Mouse (Mus musculus): ENCODE results near the gene Gm33543.

Gene Gm33543

DNA sequence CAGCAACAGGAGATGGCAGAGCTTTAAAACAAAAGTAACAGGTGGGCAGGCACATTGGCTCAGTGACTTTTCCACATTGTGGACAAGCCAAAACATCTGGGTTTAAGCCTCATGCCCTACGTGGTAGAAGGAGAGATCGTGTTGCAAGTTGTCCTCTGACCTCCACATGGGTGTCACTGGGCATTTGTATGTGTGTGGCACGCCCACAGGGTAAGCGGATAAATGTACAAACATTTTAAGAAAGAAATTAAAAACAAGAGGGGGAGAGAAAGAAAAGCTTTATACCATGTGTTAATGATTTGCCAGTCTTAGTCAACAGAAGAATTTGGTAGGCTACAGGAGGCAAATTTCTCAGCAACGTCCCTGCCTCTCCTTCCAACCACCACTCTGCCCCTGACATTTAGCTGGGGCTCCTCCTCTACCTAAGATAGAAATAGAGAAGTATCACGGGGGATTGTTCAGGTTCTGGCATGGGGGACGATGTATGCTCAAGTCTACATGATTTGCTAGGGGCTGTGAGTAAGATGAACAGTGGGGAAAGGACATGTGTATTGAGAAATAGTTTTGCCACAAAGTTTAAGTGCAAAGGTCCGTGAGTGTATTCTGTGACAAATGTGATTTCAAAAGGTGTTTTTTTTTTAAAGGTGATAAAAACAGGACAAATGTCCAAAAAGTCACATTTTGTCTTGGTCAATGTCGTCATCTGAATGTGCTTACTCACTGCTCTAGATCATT is 6.0 kb downstream of the Gm33543 start:
- no peak for DNase-seq (ENCODE audit: low spot score)

DNA sequence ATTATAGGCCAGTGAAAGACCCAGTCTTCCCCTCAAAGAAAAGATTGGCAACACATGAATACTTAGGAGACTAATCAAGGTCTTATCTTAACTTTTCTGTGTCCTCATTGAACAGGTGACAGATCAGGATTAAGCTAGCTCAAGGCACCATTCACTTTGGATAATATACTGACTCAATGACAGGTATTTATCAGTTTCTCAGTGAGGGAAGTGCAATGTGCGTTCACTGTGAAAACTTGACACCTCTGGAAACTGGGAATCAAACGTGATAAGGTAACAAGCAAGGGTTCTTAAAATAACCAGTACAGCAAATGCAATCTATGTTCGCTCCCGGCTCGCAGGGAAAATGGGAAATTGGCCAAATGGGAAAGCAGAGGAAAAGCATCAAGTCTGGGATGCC is 11.8 kb downstream of the Gm33543 start:
- DNase-seq (ENCODE audit: low spot score), result no peak

DNA sequence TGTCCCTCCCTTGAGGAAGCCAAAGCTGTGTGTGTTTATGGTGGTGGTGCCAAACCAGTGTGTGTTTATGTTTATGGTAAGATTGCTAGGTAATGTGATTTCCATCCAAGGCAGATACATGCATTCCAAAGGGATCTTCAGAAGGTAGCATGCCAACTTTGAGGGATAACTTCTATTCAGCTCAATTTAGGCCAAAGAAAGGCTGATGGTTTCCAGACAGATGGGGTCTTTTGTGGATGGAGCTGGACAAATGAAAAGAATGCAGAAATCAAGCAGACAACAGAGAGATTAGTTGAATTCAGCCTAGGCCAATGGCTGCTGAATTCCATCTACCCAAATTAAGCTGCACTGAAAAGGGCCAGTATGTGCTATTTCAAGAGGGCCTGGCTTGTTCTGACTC is 13.3 kb downstream of the Gm33543 start:
- no peak for DNase-seq (ENCODE audit: low spot score)

DNA sequence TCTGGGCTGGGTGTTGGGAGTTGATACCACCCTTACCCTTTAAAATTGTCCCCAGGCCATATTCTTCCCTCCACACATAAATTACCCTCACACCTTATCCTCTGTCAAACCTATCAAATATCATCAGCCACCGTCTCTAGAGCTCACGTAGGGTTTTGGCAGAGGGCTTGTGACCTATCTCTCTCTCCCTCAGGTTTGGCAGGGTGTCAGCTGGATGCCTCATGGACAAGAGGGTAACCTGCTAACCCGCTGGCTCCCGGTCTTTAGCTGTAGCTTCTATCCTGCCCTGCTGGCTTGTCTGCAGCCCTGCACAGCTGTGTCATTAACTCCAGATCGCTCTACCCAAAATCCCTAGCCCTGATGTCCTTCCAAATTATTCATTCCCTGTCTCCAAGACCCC is 14.4 kb downstream of the Gm33543 start:
- no peak for DNase-seq (ENCODE audit: low spot score)

DNA sequence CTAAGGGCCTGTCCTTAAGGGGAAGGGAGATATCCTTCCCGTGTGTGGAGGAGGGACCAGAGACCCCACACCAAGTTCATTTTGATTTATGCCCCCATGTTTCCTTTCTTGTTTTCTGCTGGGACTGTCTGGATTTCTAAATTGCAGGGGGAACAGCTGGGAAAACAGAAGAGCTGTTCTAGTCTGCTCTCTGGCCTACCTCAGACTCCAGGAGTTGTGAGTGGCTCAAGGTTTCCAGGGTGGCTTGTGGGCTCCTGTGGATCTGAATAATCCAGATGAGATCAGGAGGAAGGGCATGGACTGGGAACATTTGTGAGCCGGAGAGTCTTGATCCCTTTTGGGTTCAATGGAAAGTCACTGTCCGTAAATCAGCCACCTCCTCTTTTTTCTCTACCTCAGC is 17.1 kb downstream of the Gm33543 start:
- DNase-seq (ENCODE audit: low spot score), result no peak

DNA sequence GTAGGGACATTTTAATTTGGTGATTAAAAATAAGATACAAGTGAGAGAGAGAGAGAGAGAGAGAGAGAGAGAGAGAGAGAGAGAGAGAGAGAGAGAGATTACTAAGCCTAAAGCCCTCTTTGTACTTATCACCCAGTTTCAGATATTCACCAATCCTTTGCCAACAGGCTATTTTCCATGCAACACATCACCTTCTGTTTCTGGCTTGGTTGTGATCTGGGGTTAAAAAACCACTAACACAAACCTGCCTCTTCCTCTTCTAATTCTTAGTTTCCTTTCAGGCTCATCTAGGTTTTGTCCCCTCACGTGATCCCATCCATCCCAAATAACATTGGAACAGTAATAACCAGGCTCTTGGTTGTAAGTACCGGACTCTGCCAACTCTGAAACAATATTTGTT is 24.2 kb downstream of the Gm33543 start:
- DNase-seq (ENCODE audit: low spot score), result no peak

DNA sequence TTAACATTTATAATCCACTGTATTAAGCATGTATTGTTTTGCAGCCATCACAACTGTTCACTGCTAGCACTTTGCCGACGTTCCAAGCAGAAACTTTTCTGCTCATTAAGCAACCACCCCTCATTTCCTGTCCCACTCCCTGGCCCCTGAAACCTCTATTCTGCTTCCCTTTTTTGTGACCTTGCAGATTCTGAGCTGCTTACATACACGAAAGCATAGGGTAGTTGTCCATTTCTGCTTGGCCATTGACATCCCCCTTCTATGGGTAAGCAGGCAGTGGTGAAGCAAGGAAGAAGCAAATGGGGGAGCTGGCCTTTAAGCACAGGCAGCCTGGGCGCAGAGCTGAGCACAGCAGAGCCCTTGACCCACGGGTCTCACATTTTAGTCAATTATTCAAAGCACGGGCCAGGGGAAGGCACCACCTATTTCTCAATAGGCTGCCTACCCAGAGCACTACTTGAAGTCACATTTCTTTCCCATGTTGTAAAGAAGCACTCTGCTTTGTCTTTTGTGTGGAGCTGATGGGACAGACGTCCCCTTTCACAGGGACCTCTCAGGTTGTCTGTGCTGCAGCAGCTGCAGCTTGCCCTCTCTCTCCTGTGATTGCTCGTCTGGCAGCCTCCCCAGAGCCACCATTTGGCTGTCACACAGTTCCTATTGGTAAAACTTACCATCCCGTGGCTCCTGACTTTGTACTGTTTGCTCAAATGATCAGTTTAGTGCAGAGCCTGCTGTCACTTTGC is 25.1 kb downstream of the Gm33543 start:
- DNase-seq (ENCODE audit: low spot score), result no peak

DNA sequence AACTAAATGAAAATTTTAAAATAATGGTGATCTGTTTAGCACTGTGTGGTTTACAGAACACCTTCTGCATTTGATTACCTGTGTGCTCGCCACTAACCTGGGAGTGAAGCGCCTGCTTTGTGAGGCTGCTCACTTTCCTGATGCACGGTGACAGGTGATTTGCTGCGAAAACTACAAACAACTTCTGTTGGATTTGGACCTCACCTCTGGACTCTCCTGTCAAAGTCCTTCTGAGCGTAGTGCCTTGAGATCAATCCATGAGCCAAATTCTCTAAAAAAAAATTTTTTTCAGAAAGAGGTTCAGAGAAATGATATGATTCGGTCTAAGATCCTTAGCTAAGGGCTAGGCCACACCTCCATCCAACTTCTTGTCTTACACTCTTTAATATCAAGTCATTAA is 28.4 kb downstream of the Gm33543 start:
- no peak for DNase-seq (ENCODE audit: low spot score)

DNA sequence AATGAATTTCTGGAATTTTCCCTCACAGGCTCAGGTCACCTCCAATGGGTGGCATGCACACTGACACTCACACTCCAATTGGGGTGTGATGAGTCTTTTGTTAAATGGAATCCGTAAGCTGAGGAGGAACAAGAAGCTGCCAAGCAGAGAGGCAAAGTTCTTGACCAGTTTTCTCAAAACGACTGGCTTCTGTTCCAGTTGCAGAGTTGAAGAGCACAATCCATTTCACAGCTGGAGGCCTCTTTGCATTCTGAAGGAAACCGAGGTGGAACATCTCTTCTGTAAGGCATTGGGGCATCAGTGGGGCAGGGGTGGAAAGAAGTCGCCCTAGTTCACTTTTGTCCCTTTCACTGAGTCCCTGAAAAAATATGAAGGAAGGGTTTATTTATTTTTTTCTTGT is 30.9 kb downstream of the Gm33543 start:
- no peak for DNase-seq (ENCODE audit: low spot score)

DNA sequence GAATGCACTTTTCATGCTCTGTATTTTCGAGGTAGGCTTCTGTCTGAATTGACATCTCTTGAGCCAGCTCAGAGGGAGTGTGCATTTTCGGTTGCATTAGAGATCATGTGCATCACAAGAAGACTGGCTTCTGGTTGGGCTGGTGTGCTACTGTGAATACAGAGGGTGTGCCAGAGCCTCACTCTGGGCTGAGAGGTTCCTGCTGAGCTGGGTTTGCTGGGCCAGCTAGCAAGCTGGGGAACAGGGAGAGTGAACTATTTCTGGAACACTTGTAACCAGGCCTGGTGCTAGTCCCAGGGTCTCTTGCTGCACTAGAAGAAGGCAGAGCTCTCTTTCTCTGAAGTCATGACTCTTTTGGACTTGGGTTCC is 41.3 kb downstream of the Gm33543 start:
- no peak for DNase-seq (ENCODE audit: low spot score)

DNA sequence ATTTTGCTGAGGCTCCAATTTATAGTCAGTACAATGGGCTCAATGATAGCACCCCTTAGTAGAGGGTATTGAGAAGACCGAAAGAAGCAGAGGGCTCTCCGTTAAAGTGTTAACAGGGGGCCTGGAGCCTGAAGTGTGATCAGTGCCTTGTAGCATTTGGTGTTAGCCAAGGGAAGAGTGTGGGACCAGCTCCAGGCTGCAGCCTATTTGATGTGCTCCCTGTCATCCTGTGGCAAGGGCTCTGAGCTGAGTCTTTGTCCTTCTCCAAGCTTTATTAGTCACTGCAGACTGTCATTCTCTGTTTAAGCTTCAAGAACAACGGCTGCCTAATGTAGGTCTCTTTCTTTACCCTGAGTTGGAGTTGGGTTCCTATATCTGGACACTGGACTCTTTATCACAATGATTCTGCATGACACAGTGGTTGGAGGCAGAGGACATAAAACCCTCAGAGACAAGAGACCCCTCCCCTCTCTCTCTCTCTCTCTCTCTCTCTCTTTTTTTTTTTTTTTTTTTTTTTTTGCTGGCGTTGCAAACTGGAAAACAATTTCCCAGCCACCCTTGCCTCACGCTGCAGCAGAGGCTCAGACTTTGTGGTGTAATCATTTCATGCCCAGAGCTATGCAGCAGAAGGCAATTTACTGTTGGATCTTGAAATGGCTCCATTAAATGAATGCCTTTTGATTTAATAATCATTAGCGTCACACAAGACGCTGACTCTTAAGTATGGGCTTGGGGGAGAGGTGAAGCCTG is 41.9 kb downstream of the Gm33543 start:
- DNase-seq (ENCODE audit: low spot score), result no peak

DNA sequence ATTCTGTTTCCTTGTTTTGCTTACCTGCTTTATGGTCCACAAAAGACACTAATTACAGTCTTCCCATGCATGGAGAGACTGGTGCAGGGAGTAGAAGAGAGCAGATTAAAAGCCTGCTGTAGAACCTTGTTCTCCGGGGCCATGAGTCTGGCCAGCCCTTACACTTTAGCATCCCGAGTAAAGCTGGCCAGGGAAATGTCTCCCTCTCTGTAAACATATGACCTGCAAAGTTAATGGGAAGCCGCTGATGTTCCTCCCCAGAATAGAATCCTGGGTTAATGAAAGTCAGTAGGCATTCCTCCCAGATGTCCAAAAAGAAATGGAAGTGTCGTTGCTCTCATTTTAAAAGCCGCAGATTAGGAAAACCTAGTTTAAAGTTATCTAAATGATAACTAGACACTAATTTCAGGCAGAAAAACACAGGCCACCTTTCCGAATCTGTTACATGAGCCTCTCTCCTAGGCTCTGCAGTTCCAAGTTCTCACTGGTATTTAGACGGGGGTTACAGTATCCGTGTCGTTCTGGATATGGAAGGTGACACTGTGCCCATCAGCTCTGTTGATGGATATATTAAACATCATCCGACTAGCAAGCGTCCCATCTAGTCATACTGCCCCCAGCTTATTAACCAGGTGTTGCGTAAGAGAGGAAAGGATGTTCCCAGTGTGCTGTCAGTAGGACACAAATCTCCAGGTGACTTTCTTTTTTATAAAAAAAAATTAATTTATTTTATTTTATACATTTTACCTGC is 44.9 kb downstream of the Gm33543 start:
- no peak for DNase-seq (ENCODE audit: low spot score)

DNA sequence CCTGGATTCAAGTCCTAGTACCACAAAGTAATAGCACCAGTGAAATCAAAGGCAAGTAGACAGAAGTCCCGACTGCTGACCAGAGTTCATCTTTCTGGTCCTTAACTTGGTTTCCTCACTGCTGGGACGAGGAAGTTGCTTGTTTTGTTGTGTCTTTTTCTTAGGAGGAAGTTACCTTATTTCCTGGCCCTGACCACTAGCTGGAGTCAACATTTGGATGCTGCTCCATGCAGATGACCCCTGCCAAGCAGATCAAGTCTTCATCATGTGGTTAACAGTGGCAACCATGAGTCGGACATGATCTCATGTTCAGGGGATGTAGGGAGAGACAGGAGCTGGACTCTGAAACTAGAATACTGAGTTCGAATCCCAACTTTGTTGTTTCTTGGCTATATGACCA is 47.2 kb downstream of the Gm33543 start:
- no peak for DNase-seq (ENCODE audit: low spot score)

DNA sequence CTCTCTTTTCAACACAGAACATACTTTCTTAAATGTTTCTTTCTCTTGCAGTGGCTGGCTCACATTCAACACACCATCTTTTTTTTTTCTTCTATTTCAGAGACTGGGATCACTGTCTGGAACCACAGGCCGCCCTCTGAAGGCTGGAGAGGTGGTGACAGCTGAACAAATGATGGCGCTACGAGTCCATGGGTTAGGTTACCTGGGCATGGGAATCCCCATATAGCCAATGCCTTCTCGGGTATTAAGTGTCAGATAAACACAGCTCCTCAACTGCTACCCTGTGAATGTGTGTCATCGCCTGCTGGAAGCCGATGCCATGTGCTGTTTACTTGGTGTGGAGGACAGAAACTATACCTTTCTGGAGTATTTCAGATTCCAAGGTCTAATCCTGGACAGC is 48.0 kb downstream of the Gm33543 start:
- no peak for DNase-seq (ENCODE audit: low spot score)

DNA sequence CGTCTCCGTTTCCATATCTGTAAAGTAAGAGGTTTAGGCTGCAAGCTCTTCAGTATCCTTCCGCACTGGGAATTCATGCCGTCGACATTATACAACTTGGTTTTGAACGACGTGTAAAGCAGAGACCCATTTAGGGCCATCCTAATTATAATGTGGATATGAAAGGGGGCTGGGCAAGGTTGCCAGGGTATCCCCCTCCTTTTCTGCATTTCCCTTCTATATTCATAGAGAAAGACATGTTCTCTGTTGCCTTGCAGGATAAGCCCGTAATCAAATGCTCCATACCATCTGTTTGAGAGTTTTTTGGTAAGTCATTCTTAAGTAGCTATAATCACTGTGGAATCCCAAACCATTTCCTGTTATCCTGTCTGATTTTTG is 51.3 kb downstream of the Gm33543 start:
- no peak for DNase-seq (ENCODE audit: low spot score)

DNA sequence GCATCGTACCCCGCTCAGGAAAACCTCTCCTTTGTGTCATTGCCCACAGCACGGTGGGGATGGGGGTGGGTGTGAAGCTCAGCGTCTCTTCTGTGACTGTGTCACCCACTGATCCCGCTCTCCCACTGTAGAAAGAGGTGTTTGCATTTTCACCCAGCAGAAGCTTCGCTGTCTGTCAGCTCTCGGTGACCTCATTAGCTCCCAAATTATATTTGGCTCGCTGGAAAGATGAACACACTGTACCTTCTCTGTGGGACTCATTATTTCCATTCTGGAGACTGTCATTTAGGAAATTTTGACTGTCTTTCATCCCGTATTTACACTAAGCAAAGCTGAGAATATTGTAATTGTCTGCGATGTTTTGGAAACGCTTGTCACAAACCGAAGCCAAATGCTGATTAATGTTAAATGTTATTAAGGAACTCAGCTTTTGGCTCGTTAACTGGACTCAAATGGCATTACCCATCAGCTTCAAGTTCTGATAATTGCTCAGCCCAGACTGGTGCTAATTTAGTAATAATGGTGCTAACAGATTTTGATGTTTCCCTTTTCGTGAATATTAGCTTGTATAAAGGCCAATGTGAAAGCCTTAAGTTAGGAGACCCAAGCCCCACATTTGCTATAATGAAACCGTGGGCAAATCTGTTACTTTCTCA is 51.8 kb downstream of the Gm33543 start:
- peak; percentile 12 for DNase-seq (ENCODE audit: low spot score)

DNA sequence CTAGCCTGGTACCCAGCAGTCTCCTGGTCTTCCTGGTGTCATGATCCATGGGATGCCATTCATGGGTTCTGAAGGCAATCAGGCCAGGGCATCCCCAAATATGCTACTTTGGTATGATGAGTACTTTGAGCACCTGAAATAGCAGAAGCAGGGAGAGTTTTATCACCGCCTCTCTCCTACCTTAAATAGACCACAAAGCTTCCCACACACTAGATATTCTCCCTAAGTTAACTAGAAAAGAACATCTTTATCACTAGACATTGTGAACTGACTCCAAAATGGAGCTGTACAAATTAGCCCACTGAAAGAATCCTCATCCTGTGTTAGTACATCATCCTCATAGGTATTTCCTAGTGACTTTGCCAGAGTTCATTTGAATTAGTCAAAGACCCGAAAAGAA is 55.6 kb downstream of the Gm33543 start:
- DNase-seq (ENCODE audit: low spot score), result no peak

DNA sequence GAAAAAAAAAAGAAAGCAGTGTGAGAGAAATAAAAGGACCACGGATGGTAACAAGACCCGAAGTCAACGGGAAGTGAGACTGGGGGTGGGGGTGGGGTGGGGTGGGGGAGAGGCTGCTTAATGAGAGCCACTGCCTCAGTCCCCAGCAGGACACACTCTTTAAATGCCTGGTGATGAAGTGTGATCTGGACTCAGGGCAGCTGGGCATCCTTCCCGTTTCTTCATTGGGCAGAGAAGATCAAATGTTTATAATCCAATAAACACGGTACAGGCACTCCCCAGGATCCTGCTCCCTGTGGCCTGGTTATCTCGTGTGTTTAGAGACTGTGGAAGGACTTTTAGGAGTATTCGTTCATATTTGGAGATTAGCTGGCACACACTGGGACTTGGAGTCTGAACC is 57.9 kb downstream of the Gm33543 start:
- no peak for DNase-seq (ENCODE audit: low spot score)

DNA sequence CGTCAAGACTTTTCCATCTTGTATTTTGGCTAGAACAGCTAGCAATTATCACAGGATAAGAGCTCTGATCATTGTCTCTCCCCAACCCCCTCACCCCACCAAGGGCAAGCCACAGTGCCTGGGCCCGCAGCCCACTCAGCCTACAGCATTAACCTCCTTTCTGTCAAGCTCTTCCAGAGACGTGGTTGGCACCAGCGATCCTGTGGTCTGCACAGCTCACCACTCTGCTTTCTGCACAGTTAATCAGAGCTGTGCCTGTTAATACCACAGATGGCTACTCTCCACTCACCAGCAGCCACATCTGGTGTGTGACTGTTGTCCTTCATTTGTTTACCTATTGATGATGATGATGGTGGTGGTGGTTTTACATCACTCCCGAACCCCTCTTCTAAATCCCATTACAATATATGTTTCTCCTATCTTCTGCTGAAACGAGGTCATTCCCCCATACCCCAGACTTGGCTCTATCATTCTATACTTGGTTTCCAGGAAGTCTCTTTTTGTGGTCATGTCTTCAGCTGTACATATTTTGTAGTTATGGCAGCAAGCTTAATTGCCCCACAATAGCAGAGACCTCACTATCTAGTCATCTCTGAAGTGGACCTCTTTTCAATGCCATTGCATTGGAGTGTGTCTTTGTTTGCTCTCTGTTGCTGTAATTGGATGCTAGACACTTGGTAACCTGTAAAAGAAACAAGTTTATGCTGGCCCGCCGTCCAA is 61.7 kb downstream of the Gm33543 start:
- no peak for DNase-seq (ENCODE audit: low spot score)

DNA sequence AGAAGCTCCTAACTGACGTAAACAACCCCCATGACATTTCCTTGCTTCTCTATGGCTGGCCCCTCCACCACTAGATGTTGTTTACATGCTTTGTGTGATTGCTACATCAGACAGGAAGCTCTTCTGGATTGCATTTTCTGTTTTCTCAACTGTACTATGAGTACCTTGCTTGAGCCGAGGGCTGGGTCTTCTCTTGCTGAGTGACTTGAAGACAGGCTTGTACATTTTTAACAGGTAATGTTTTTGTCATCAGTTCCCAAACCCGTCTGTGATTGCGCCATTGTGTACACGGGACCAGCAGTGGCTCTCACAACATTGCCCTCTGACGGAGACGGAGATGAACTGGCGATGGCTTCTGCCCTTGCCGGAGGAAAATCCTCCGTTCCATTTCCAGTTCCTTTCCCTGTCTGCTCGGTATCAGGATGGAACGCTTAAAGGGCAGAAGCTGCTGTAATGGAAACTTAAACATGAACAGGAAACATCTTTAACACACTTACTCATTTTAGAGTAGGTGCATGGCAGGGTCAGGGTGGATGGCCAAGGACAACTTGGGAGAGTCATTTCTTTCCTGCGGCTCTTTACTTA is 62.8 kb downstream of the Gm33543 start:
- no peak for DNase-seq (ENCODE audit: low spot score)

DNA sequence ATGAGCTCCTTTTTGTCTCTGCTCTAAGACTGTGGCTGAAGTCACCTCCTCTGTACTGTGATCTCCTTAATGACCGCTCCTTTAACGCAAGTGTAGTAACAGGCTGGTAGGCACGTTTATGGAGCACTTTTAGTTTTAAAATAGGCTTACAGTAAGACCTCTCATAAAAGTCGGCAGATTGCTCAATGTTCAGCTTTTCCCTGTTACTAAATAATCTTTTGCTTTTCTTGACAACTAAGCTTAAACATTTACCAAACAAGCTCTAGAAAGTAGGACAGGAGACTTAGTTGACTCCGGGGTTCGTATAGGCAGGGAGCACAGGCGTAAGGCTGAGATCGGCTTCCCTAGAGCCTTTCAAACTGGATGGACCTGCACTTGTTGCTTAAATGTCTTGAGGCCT is 64.1 kb downstream of the Gm33543 start:
- no peak for DNase-seq (ENCODE audit: low spot score)

Data from layer of hippocampus, adult 9-10 months (tissue).